Mouse (Mus musculus): ENCODE results near the gene Zfp965. TPM values are rescaled to one million over a fixed set of nuclear protein-coding genes. Genes with fewer than 3 reads are reported as not detected.

Gene Zfp965
- under 1 TPM; 0.60 to 0.94 TPM for total RNA-seq (2023)

DNA sequence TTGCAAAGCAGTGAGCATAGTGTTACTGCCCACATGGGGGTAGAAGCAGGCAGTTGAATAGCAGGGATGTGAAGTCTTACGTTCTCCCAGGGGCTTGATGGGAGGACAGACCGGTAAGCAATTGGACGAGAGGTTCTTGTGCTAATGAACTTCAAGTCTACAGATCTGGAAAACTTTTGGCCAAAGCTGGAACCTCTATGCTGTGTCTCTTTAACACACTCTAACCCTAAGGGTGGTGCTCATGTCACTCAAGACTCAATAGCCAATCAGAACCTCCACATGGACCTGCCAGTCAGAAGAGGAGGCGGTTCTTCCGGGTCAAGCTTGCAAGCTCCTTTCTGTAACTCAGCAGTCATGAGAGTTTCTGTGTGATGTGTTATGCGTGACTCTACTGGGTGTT lies at the start of gene Zfp965:
Gene Zfp965, plus strand, starts transcription at position 301 of the 400 bp plus-strand sequence.

DNA sequence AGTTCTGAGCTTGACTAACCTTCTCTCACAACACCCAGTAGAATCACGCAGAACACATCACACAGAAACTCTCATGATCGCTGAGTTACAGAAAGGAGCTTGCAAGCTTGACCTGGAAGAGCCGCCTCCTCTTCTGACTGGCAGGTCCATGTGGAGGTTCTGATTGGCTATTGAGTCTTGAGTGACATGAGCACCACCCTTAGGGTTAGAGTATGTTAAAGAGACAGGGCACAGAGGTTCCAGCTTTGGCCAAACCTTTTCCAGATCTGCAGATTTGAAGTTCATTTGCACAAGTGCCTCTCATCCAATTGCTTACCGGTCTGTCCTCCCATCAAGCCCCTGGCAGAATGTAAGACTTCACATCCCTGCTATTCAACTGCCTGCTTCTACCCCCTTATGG lies 34.1 kb upstream of the Zfp965 start, which contains the start of gene Gm4724:
Gene Gm4724, minus strand, starts transcription at position 101 of the 400 bp plus-strand sequence.

Other genes starting within 250 kb of the Zfp965 start
- gene Gm14440, start 194.9 kb upstream of the Zfp965 start, total RNA-seq (2023), result 1 to 10 TPM in 1 of 2 experiments, not detected in 1; 2.5 TPM
- gene Gm4631, start 131.8 kb upstream of the Zfp965 start, total RNA-seq (2023), result 1 to 10 TPM; 6.3 to 6.5 TPM
- under 1 TPM in 1 of 2 experiments, not detected in 1; 0.86 TPM for gene Zfp968, start 97.5 kb upstream of the Zfp965 start, total RNA-seq (2023)
- 1 to 10 TPM in 1 of 2 experiments, not detected in 1; 1.3 TPM for gene Gm4724, start 34.2 kb upstream of the Zfp965 start, total RNA-seq (2023)
- gene Gm11007, start 174.0 kb downstream of the Zfp965 start, total RNA-seq (2023), result not detected
- gene Zfp969, start 233.7 kb downstream of the Zfp965 start, total RNA-seq (2023), result 1 to 10 TPM in 1 of 2 experiments, not detected in 1; 3.8 TPM